Comparison of ENCODE assay signal across 9 mouse cellular contexts in genomic region chrX:38180656-38181607, GRCm38 (mm10). TPM values are rescaled to one million over a fixed set of nuclear protein-coding genes. Genes with fewer than 3 reads are reported as not detected.
DNase-seq lines count a peak whose midpoint lies in the region; ATAC-seq and TF ChIP-seq lines count a peak whose summit lies in the region.
"Had no signal": no experiment of that assay in that cellular context is flagged by ENCODE, and none has a peak within 500 bp of the region (broad histone marks: within the 10 kb centered on the region; RNA-seq: fewer than 3 reads in every experiment).

No protein-coding gene starts in this region.

- H3K27ac ChIP-seq in kidney, adult 2 months (ENCODE audit: insufficient read depth, low read depth, low read length): no peak overlapping the region
- 0 out of 2 replicates have a peak overlapping the region, but pooled peaks have one; percentile 4 for H3K27ac ChIP-seq in intestine, postnatal 0 days (ENCODE audit: low read depth, low read length)
- H3K27ac ChIP-seq in testis, adult 2 months (ENCODE audit: control insufficient read depth, insufficient read depth, low read depth, low read length): peak overlapping the region; percentile 57; the same call in 1 of the 2 replicates

- H3K4me1 ChIP-seq in kidney, adult 2 months (ENCODE audit: control insufficient read depth, insufficient read depth, low read length): no peaks in the 10 kb centered on the region
- no peaks in the 10 kb centered on the region for H3K4me1 ChIP-seq in intestine, postnatal 0 days (replicated peaks; ENCODE audit: control insufficient read depth, insufficient read depth, low read length)
- H3K4me1 ChIP-seq in testis, adult 2 months (ENCODE audit: control insufficient read depth, insufficient read depth, low read length): no peaks in the 10 kb centered on the region; the same call in 1 of the 2 replicates

- ATAC-seq in granulocyte monocyte progenitor cell, adult 5-6 weeks (replicated peaks; ENCODE audit: poor library complexity, severe bottlenecking): peak; percentile 56
- ATAC-seq in intestine, postnatal 0 days: 0 out of 2 replicates have a peak, but pooled peaks have one; percentile 19

- under 1% methylated on average over 34 of the region's 38 CpGs for WGBS in kidney, adult 2 months
- 23% methylated on average over 38 of the region's 38 CpGs for WGBS in intestine, postnatal 0 days

- no peak for TF ChIP-seq POLR2A in kidney, adult 2 months (IDR thresholded peaks at IDR 0.05; ENCODE audit: low read depth, low read length)
- TF ChIP-seq POLR2A in testis, adult 2 months (IDR thresholded peaks at IDR 0.05; ENCODE audit: control insufficient read depth, low read depth, low read length): no peak

- H3K27me3 ChIP-seq in kidney, adult 2 months (replicated peaks; ENCODE audit: control insufficient read depth, insufficient read depth, low read length): no peaks in the 10 kb centered on the region
- no peaks in the 10 kb centered on the region for H3K27me3 ChIP-seq in intestine, postnatal 0 days (replicated peaks; ENCODE audit: control insufficient read depth, insufficient read depth, low read length)
- no peaks in the 10 kb centered on the region for H3K27me3 ChIP-seq in testis, adult 2 months (ENCODE audit: control insufficient read depth, insufficient read depth, low read length)

- peak overlapping the region; percentile 61 for H3K4me3 ChIP-seq in kidney, adult 2 months (ENCODE audit: insufficient read depth, low read depth, low read length)
- H3K4me3 ChIP-seq in intestine, postnatal 0 days (ENCODE audit: low read depth, low read length): peak overlapping the region; percentile 41
- H3K4me3 ChIP-seq in testis, adult 2 months (ENCODE audit: control insufficient read depth, low read depth, low read length): peak overlapping the region; percentile 79

- H3K4me2 ChIP-seq in intestine, postnatal 0 days (replicated peaks; ENCODE audit: low read depth): peak overlapping the region; percentile 74

- DNase-seq in kidney, adult 2 months: peak; percentile 6
- DNase-seq in kidney, postnatal 14 days: no peak
- DNase-seq in cerebellum, adult 18-20 months: peak; percentile 15 to 20
- peak; percentile 8 for DNase-seq in mesoderm, embryonic 11.5 days (ENCODE audit: low read depth, low spot score)
- DNase-seq in gastrocnemius, adult 8-10 months (ENCODE audit: low spot score in 2 of 2): no peak

- no peaks in the 10 kb centered on the region for H3K36me3 ChIP-seq in kidney, adult 2 months (ENCODE audit: control insufficient read depth, insufficient read depth, low read length)
- H3K36me3 ChIP-seq in intestine, postnatal 0 days (ENCODE audit: control insufficient read depth, insufficient read depth): no peaks in the 10 kb centered on the region
- no peaks in the 10 kb centered on the region for H3K36me3 ChIP-seq in testis, adult 2 months (ENCODE audit: control insufficient read depth, insufficient read depth, low read length)

- H3K9me3 ChIP-seq in intestine, postnatal 0 days (ENCODE audit: control insufficient read depth): peaks cover 5% of the 10 kb centered on the region; the same call in 1 of the 2 replicates

- H3K9ac ChIP-seq in intestine, postnatal 0 days (ENCODE audit: low read depth, low read length): no peak overlapping the region

- no peak for TF ChIP-seq CTCF in kidney, adult 2 months (conservative IDR thresholded peaks at IDR 0.05; ENCODE audit: insufficient read depth, insufficient read length, low read depth, low read length)
- no peak for TF ChIP-seq CTCF in intestine, postnatal 0 days (IDR thresholded peaks at IDR 0.05; ENCODE audit: low read depth)
- no peak for TF ChIP-seq CTCF in testis, adult 2 months (IDR thresholded peaks at IDR 0.05; ENCODE audit: control insufficient read depth, insufficient read depth, insufficient replicate concordance, low read depth, low read length)

RNA-seq across cellular contexts. Expression of gene Zbtb33, which starts 8.7 kb away (rescaled TPM):
- 4.4 and 4.6 TPM in 2 replicates for polyA plus RNA-seq in kidney, adult 2 months (2012; rRNA removed)
- 14.4 and 20.8 TPM in 2 replicates for total RNA-seq in granulocyte monocyte progenitor cell, adult 5-6 weeks (2014; fragmentation: Nextera tagmentation)
- 15.8 and 21.2 TPM in 2 replicates for total RNA-seq in granulocyte monocyte progenitor cell, adult 5-6 weeks (2017)
- 2.7 and 2.8 TPM in 2 replicates for polyA plus RNA-seq in intestine, postnatal 0 days (2015; fragmentation: Nextera tagmentation; extraction: Ambion mirVana)
- polyA plus RNA-seq in testis, adult 2 months (2012; rRNA removed): 1.0 TPM in 2 replicates
- total RNA-seq in gastrocnemius, adult 8-10 months (2022): 1 to 10 TPM; 5.2 to 6.9 (median 6.3) TPM

RNA-seq across cellular contexts. Expression of gene Rhox13, which starts 59.9 kb away (rescaled TPM):
- not detected in 2 replicates for polyA plus RNA-seq in kidney, adult 2 months (2012; rRNA removed)
- not detected in 2 replicates for total RNA-seq in granulocyte monocyte progenitor cell, adult 5-6 weeks (2014; fragmentation: Nextera tagmentation)
- not detected in 2 replicates for total RNA-seq in granulocyte monocyte progenitor cell, adult 5-6 weeks (2017)
- not detected in 2 replicates for polyA plus RNA-seq in intestine, postnatal 0 days (2015; fragmentation: Nextera tagmentation; extraction: Ambion mirVana)
- polyA plus RNA-seq in testis, adult 2 months (2012; rRNA removed): 6.0 TPM in 2 replicates
- total RNA-seq in gastrocnemius, adult 8-10 months (2022): not detected
- total RNA-seq: MEL had no signal

Comparison
In these comparisons a context has a peak if more than half of its experiments do, and no peak if none do; other contexts are left out.
1. DNase-seq: peak in kidney, adult 2 months (single experiment), cerebellum, adult 18-20 months (2 of 2) and mesoderm, embryonic 11.5 days (single experiment); none in kidney, postnatal 14 days (single experiment) and gastrocnemius, adult 8-10 months (0 of 2).
2. Peak in every context shown above with its lines, with median percentiles within 50 percentile points of each other: H3K4me3 ChIP-seq.